Mouse (Mus musculus) cerebellum, adult 11 months (tissue): ENCODE data around the gene Zfp36l2.
A peak's percentile ranks its signal among the peaks of the same experiment; 100 is the strongest.

Experiments
- DNase-seq: peaks from one replicate; pipeline ENCODE4 v3.0.0; 2022

The Zfp36l2 gene

DNA sequence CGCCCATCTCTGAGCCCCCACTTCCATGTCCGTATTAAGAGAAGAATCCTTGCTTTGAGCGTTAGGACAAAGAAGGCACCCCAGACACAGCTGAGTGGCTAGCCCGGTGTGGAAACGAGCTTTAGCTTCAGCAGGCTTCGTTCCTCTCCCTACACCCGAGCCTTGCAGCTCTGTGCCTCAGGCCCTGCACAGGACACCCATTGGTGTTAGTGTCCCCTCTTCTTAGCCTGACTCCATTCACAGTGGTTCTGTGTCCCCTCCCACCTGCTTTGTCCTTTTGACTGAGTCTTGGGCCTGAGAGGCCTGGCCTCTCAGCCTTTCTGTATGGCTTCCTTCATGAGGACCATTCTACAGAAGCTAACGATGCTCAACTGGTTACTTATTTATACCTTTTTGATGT is 37.5 kb downstream of the Zfp36l2 start:
- DNase-seq: no peak

GRCm38 (mm10) chr17:84149566-84149965 is 38.2 kb downstream of the Zfp36l2 start:
- DNase-seq: no peak

DNA sequence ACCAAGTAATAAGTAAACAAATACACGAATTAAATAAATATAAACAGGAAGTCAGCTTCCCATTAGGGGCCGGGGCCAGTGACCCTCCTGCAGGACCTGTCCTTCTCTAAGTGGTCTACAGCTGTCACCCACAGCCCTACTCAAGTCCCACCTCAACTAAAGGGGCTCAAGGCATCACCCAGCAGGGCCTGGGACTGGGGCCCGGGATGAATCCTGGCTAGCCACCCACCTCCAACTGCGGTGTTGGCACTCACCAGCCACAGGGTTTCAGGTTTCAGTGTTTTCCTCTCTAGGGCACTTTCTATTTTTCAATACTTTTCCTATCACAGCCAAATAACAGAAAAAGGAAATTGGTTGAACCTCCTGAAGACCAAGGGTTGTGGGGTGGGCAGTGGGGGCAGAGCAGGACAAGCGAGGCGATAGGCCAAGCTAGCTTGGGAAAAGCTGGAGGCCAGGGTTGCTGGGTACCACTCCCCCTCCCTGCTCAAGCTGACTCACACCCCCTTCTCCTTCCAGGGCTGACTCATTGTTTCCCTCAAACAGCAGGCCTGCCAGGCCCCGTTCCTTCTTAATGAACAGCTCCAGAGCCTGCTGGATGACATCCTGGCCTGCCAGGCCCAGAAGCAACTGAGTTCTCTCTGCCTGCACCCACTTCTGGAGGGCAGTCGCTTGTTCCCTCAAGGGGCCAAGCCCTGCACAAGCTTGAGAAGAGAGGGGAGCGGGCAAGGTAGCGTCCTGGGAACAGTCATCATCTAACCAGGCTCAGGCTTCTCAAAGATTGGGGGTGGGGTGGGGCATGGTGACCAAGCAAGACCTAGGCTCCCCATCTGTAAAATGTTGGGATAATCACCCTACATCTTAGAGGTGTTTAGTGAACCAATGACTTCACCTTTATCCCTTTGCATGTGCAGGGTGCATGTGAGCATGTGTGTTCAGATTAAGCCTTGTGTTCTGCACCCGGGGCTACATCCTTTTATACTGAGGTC is 39.0 kb downstream of the Zfp36l2 start:
- DNase-seq: peak; percentile 56

DNA sequence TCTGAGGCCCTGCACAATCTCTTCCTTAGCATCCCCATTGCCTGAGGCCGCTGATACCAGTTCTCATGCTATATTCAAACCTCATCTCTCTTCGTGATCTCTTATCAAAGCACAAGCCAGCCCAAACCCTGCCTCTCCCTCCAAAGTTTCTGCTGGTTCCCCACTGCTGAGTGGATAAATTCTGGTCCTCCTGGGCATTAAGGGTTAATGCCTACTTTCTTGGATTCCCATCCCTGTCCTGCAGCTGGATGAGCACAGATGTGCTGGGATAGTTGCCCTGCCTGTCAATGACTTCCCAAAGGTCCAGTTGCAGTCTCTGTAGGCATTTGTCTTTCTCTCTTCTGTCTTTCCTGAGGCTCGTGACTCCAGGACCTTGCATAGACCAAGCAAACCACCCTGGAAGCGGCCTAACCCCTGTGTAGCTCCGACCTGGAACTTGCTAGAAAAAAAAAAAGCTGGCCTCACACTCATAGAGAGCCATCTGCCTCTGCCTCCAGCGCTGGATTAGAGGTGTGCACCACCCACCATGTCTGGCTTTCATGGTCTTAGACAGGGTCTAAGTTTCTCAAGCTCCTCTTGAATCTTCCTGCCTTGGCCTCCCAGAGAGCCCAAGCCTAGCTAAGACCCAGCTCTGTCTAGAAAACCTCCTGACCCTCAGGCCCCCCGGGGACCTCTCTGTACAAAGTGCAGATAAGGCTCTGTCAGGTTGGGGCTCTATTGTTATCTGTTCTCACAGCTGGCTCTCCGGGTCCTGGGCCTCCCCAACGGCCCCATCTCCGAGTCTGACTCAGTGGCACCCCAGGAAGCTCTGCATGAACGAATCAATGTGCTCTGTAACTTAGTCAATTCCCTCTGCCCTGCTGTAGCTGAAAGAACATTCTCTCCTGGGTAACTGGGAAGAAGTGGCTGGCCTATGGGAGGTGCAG is 40.3 kb downstream of the Zfp36l2 start:
- no peak for DNase-seq

DNA sequence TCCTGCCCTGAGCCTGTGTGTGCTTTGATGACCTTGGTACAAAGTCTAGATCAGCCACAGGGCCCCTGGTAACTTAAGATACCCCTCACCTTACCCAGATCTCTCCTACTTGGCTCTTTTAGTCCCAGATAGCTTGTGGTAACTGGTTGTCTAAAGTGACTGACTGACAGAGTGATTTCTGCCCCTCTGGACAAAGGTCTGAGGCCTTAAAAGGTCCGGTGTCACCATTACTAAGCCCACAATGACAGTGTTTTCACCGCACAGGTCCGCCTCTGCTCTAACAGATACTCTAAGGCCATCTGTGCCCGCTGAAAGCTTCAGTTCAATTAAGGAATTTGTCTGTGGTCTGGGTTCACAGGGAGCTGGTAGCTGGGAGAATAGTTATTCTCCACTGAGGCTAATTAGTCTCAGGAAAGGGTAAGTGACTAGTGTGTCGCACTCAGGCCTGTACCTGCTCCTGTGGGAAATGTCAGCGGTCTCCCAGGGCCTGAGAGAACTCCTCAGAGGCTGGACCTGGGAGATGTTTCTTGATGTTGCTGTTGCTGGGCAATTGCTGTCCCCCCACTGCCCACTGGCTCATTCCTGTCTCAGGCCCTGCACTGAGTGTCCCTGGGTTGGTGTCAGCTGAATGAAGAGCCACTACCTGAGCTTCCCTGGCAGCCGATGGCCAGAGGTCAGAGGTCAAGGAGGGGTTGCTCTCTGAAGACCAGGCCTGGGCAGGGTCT is 41.1 kb downstream of the Zfp36l2 start:
- DNase-seq: no peak

- DNase-seq: no peak
Measured at GRCm38 (mm10) chr17:84145826-84146287, 41.9 kb downstream of the Zfp36l2 start.

DNA sequence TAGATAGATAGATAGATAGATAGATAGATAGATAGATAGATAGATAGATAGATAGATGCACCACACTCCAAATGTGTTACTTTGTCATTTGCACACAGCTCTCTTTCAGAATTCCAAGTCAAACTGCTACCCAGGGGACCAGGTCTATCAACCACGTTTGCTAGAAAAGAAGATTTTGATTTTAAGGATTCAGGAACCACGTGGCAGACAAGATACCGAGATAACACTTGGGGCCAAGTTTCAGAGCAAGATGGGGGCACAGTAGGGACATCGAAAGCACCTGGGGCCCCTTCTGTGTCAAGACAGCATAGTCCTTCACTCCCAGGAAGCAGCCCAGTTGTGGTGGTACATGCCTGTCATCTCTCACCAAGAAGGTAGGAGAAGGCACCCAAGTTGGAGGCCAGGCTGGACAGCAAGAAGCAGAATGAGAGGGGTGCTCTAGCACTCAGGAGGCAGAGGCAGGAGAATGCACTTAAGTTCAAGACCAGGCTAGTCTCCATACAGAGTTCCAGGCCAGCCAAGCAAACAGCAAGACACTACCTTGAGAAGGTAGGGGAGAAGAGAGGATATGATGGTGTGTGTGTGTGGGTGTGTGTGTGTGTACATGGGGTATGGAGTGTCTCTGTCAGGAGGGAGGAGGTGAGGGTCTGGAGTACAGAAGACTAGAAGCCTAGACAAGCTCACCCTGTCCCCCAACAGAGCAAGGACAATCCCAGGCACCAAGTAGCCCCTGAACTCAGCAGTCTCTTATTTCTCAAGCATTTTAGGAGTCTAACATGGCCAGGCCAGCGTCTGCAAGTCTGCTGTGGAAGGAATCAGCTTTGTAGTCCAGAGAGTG is 42.8 kb downstream of the Zfp36l2 start:
- no peak for DNase-seq

GRCm38 (mm10) chr17:84144130-84144529 is 43.6 kb downstream of the Zfp36l2 start:
- DNase-seq: no peak

DNA sequence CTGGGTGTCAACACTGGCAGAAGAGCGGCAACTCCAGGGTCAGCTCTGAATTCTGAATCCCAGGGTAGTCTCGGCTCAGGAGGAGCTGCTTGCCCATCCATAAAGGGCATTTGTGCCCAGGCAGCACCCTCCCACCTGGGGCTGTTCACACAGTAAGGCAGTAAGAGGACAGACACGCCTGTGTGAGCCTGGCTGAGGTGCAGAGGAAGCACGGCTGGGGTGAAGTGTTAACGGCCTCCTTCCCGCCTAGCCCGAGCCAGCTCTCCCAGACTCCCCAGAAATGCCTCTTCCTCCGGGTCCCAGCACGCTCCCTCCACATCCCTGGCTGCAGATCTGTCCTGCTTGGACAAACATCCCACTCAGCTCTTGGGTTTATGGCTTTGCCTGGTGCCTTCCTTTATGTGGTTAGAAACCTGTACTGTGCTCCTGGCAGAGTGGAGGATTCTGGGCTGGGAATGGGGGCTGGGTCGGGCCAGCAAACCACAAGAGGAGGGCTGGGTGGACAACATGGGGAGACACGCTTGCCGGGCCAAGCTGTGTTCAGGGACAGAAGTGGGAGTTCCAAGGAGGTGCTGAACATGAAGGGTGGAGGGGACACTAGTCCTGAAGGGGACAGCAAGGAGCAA is 44.4 kb downstream of the Zfp36l2 start:
- no peak for DNase-seq

- no peak for DNase-seq
Measured at GRCm38 (mm10) chr17:84141691-84142090, 46.1 kb downstream of the Zfp36l2 start.

DNA sequence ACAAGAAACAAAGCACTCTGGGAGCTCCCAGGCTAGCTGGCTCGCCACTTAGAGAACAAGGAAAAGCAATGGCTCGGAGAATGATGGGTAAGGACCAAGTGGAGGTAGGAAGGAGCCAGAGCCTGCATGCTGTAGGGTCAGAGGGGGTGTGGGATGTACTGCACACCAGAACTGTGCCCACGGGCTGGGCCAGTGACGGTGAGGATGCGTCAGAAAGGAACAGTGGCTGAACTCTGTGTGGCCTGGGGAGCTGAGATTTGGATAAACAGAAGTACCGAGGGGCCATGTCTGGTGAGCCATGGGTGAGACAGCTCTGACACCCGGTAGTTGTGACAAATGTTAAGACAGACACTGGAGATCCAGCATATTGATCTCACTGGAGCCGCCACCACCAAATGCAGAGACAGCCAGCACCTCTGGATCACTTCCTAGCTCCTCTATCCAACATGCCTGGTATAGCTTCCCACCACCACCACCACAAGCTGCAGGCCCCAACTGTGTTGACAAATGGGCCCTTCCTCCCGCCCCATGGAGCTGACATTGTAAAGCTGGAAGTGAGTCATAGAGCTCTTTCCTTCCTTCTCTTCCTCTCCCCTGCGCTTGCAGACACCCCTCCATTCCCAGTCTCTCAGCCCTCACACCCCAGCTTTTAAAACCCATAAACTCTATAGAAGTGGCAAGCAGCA is 46.8 kb downstream of the Zfp36l2 start:
- DNase-seq: no peak

- DNase-seq: no peak
Measured at GRCm38 (mm10) chr17:84137393-84138171, 50.2 kb downstream of the Zfp36l2 start.

DNA sequence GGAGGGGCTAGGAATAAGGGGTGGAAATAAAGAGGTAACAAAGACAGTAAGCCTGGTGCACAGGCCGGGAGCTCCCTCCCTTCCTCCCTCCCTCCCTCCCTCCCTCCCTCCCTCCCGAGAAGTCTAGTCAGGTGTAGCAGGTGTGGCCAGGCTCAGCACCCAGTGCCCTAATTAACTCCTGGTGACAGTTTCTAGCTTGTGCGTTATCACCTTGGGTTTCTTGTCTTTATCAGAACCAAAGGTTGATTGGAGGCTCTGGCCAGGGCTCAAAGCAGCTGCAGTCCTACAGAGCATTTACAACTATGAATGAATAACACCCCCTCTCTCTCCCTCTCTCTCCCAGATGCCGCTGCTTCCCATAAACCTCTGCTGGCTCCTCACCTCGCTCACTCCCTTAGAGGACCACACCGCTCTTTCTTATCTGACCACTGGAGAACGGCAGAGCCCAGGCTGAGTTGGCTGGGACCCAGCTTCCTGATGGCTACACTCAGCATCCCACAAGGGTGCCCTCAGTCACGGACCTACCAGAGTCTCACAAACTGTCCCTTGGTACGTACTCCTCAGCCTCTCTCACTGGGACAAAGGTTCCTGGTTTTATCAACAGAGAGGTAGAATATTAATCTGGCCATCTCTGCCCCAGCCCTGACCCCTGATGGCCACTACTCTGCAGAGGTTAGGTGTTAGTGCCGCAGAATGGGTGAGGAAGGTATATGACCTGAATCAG is 50.9 kb downstream of the Zfp36l2 start:
- no peak for DNase-seq

GRCm38 (mm10) chr17:84136217-84136616 is 51.5 kb downstream of the Zfp36l2 start:
- no peak for DNase-seq

DNA sequence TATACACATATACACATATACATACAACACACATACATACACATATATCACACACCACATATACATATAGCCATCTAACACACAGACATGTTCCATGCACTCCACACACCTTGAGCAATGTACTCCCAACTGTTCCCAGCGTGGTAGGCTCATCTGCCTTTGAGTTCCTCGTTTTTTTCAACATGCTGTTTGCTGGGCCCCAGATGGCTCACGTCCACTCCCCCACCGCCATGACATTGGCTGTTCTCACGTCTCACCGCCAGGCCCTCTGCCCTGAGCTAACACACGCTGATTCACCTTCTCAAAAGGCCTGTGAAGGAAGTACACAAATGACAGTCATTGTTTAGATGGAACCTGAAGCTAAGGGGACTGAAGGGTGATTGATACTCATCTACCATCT is 52.5 kb downstream of the Zfp36l2 start:
- DNase-seq: no peak
